Mouse (Mus musculus) neural tube, embryonic 15.5 days (tissue): Measurements from ENCODE around the gene Mme. TPM values are rescaled to one million over a fixed set of nuclear protein-coding genes. Genes with fewer than 3 reads are reported as not detected.

Experiments used
- ATAC-seq: fragments of 200-750 bp; cut with Nextera tagmentation; 2 replicates; pipeline ENCODE4 v1.8.0; 2017; ENCODE audit warnings: mild to moderate bottlenecking, moderate TSS enrichment, moderate library complexity; ENCODE audit not compliant: low FRiP score
- H3K27ac ChIP-seq: fragments of 300-500 bp; sonication (generic); replicated peaks from 2 replicates; pipeline ENCODE4 v1.5.1; 2015; ENCODE audit warnings: mild to moderate bottlenecking, inconsistent platforms
- H3K27me3 ChIP-seq: fragments of 300-500 bp; sonication (generic); replicated peaks from 2 replicates; pipeline ENCODE4 v1.6.1; 2015; ENCODE audit warnings: inconsistent platforms
- H3K36me3 ChIP-seq: fragments of 300-500 bp; sonication (generic); 2 replicates; pipeline ENCODE4 v1.6.1; 2015; ENCODE audit warnings: inconsistent platforms
- H3K4me1 ChIP-seq: fragments of 300-500 bp; sonication (generic); 2 replicates; pipeline ENCODE4 v1.6.1; 2015; ENCODE audit warnings: inconsistent platforms
- H3K4me2 ChIP-seq: fragments of 300-500 bp; sonication (generic); 2 replicates; pipeline ENCODE4 v1.6.1; 2015; ENCODE audit warnings: inconsistent platforms, mild to moderate bottlenecking, moderate library complexity
- H3K4me3 ChIP-seq: fragments of 300-500 bp; sonication (generic); replicated peaks from 2 replicates; pipeline ENCODE4 v1.5.1; 2015; ENCODE audit warnings: mild to moderate bottlenecking, inconsistent platforms
- H3K9ac ChIP-seq: fragments of 300-500 bp; sonication (generic); replicated peaks from 2 replicates; pipeline ENCODE4 v1.6.1; 2015; ENCODE audit warnings: mild to moderate bottlenecking, inconsistent platforms
- H3K9me3 ChIP-seq: fragments of 300-500 bp; sonication (generic); replicated peaks from 2 replicates; pipeline ENCODE4 v1.6.1; 2016; ENCODE audit warnings: inconsistent platforms
- polyA plus RNA-seq: library from polyadenylated mRNA; unstranded; fragments of >200 nt; fragmentation: Nextera tagmentation; extraction: Ambion mirVana; gene quantifications from 2 replicates; pipeline ENCODE4 v1.2.1, GENCODE M21; 2015

Gene Mme
- polyA plus RNA-seq, 1 experiment from 2014 or later: 3.6 TPM

DNA sequence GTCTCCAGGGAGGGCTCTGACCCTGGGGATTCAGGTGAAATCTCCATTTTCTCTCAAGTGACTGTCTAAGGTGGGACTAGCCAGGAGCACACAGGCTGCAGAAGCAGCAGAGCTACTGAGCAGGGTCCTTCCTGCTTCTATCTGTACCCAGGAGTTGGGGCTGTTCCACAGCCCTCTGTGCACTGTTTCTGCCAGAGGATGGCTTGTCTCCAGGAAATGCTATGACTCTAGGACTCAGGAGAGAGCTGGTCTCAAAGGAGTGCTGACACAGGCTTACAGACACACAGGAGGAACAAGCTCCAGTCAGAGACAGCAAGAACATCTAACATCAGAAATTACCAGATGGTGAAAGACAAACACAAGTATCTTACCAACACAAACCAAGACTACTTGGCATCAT lies 176.4 kb downstream of the Mme start:
- Histone ChIP-seq H3K4me3 (no peak overlapping the region), H3K36me3 (no peaks in the 10 kb centered on the region), H3K4me1 (no peaks in the 10 kb centered on the region), H3K4me2 (no peak overlapping the region), H3K9me3 (no peaks in the 10 kb centered on the region), H3K9ac (no peak overlapping the region), H3K27ac (no peak overlapping the region), H3K27me3 (no peaks in the 10 kb centered on the region)
- no peak for ATAC-seq

DNA sequence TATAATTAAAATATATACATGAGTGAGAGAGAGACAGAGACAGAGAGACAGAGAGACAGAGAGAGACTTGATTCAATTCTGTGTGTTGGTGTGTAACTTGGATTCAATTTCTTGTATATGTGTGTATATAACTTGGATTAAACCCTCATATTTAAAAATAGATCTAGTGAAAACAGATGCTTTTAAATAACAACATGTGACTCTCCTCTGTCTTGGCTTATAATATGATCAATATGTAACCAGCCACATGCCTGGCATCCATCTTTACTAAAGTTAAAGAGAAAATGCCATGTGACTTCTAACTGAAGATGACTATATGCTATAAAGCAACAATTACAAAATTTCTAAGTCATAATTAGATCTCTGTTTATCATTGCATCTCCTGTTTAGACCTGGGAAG lies 182.2 kb downstream of the Mme start:
- no peak for ATAC-seq
- H3K4me1 ChIP-seq: no peaks in the 10 kb centered on the region
- H3K27ac ChIP-seq: no peak overlapping the region
- no peaks in the 10 kb centered on the region for H3K9me3 ChIP-seq
- H3K4me3 ChIP-seq: no peak overlapping the region
- H3K9ac ChIP-seq: no peak overlapping the region
- H3K4me2 ChIP-seq: no peak overlapping the region
- no peaks in the 10 kb centered on the region for H3K36me3 ChIP-seq
- H3K27me3 ChIP-seq: no peaks in the 10 kb centered on the region

Other genes with a start within 250 kb of the Mme start
- not detected in 2 replicates for gene Gm34302, start 242.3 kb downstream of the Mme start, polyA plus RNA-seq